Mouse (Mus musculus): Measurements from ENCODE around the gene 1190007I07Rik.

- TF ChIP-seq CTCF (IDR thresholded peaks at IDR 0.05; ENCODE audit: extremely low read depth, insufficient read length, insufficient replicate concordance, low read depth, low read length) (no peak), POLR2A (IDR thresholded peaks at IDR 0.05; ENCODE audit: low read depth, low read length) (no peak)
These were observed 39.4 kb upstream of the 1190007I07Rik start for GRCm38 (mm10) chr10:82662267-82662990.

Measured in small intestine, adult 2 months (tissue).